Mouse (Mus musculus): ENCODE data around the gene Tinagl1. TPM values are rescaled to one million over a fixed set of nuclear protein-coding genes. Genes with fewer than 3 reads are reported as not detected.
A peak's percentile ranks its signal among the peaks of the same experiment; 100 is the strongest.

Tinagl1 gene
- polyA plus RNA-seq, 1 experiment = 134 TPM

- Histone ChIP-seq H3K4me1 (ENCODE audit: control insufficient read depth, insufficient read depth, low read length) (no peaks in the 10 kb centered on the region), H3K4me3 (replicated peaks; ENCODE audit: extremely low read depth, low read depth, low read length) (peak overlapping the region; percentile 31)
- WGBS = 10% methylated on average over 35 of the region's 35 CpGs
- peak; percentile 90 for DNase-seq
- TF ChIP-seq POLR2A (IDR thresholded peaks at IDR 0.05; ENCODE audit: borderline replicate concordance, extremely low read depth, low read depth, low read length) (no peak), CTCF (IDR thresholded peaks at IDR 0.05; ENCODE audit: insufficient read depth, low read length) (peak; percentile 97)
These were observed 24.1 kb upstream of the Tinagl1 start for GRCm38 (mm10) chr4:130198694-130199670.

DNA sequence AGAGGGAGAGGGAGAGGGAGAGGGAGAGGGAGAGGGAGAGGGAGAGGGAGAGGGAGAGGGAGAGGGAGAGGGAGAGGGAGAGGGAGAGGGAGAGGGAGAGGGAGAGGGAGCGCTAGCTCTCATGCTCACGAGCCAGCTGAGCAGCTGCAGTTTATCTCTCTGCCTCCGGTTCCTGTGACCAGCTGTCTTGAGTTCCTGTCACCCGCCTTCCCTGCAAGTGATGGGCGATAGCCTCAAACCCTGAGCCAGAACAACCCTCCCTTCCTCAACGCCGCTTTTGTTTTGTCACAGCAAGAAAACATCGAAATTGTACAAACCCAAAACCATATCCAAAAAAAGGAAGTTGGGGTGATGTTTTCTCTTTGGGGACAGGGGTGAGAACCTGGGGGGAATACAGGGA lies 21.6 kb upstream of the Tinagl1 start:
- H3K4me3 ChIP-seq (replicated peaks; ENCODE audit: extremely low read depth, low read depth, low read length) = no peak overlapping the region
- DNase-seq = no peak
- H3K4me1 ChIP-seq (ENCODE audit: control insufficient read depth, insufficient read depth, low read length) = no peaks in the 10 kb centered on the region
- 43% methylated on average over 8 of the region's 8 CpGs for WGBS
- TF ChIP-seq POLR2A (IDR thresholded peaks at IDR 0.05; ENCODE audit: borderline replicate concordance, extremely low read depth, low read depth, low read length) (no peak), CTCF (IDR thresholded peaks at IDR 0.05; ENCODE audit: insufficient read depth, low read length) (no peak)

- no peak for DNase-seq
- no peak overlapping the region for H3K4me3 ChIP-seq (replicated peaks; ENCODE audit: extremely low read depth, low read depth, low read length)
- H3K4me1 ChIP-seq (ENCODE audit: control insufficient read depth, insufficient read depth, low read length) = no peaks in the 10 kb centered on the region
- TF ChIP-seq POLR2A (IDR thresholded peaks at IDR 0.05; ENCODE audit: borderline replicate concordance, extremely low read depth, low read depth, low read length) = no peak
- TF ChIP-seq CTCF (IDR thresholded peaks at IDR 0.05; ENCODE audit: insufficient read depth, low read length) = no peak
- 64% methylated on average over 13 of the region's 13 CpGs for WGBS
These were observed 21.0 kb upstream of the Tinagl1 start for GRCm38 (mm10) chr4:130195924-130196323.

DNA sequence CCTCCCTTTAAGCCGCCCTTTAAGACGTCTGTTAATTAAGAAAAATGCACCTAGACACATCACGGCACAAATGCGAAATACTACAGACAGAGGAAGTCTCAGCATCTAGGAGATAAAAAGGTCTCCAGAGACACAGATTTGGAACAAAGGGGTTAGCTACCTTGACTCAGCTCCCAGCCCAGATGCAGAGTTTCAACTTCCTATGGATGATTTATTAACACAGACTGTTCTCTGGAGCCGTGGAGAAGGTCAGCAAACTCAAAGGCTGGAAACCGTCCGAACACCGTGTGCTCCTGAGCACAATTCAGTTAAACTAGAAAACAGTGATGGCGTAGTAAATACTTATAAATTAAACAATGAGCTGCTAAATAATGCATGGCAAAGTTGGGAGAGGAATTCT lies 17.3 kb upstream of the Tinagl1 start:
- no peak overlapping the region for H3K4me3 ChIP-seq (replicated peaks; ENCODE audit: extremely low read depth, low read depth, low read length)
- no peak for TF ChIP-seq POLR2A (IDR thresholded peaks at IDR 0.05; ENCODE audit: borderline replicate concordance, extremely low read depth, low read depth, low read length)
- TF ChIP-seq CTCF (IDR thresholded peaks at IDR 0.05; ENCODE audit: insufficient read depth, low read length) = no peak
- no peaks in the 10 kb centered on the region for H3K4me1 ChIP-seq (ENCODE audit: control insufficient read depth, insufficient read depth, low read length)
- DNase-seq = no peak
- 25% methylated on average over 9 of the region's 9 CpGs for WGBS

DNA sequence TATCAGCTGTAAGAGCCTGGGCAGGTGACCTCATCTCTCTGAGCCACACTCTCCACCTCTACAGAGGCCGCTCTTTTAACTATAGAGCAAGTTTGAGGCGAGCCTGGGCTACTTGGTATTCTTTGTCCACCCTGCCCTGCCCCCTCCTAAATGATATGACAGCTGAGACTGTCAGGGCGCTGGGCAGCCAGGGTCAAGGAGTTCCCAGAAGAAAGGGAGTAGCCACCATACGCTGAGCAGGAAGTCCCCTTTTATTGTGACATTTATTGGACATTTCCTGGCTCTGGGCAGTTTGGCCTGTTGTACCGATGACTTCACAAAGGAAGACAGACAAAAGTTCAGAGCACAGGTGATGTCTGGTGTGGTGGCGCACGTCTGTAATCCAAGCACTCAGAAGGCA lies 14.7 kb upstream of the Tinagl1 start:
- Histone ChIP-seq H3K4me1 (ENCODE audit: control insufficient read depth, insufficient read depth, low read length) (no peaks in the 10 kb centered on the region), H3K4me3 (replicated peaks; ENCODE audit: extremely low read depth, low read depth, low read length) (no peak overlapping the region)
- TF ChIP-seq POLR2A (IDR thresholded peaks at IDR 0.05; ENCODE audit: borderline replicate concordance, extremely low read depth, low read depth, low read length) (no peak), CTCF (IDR thresholded peaks at IDR 0.05; ENCODE audit: insufficient read depth, low read length) (no peak)
- DNase-seq = no peak
- 49% methylated on average over 7 of the region's 7 CpGs for WGBS

DNA sequence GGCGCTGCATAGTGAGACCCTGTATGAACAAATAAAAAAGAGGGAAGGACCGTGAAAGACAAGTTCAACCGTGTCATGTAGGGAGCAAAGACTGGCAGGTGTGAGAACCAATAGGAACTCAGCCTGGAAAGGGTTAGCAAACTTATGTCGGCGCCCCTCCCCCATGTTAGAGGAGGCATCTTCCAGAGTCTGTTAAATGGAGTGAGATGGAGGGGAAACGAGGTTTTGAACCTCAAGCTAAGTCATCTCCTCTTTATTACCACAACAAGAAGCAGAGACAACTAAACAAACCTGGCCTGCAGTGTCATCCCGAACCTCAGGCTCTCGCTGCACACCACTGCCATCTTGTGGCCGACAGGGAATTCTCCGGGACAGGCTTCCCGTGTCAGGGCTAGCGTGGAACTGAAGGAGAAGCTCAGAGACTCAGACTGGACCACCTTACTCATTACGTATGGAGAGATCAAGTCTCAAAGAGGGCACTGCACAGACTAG lies 13.9 kb upstream of the Tinagl1 start:
- H3K4me1 ChIP-seq (ENCODE audit: control insufficient read depth, insufficient read depth, low read length) = no peaks in the 10 kb centered on the region
- H3K4me3 ChIP-seq (replicated peaks; ENCODE audit: extremely low read depth, low read depth, low read length) = no peak overlapping the region
- 2% methylated on average over 13 of the region's 13 CpGs for WGBS
- no peak for TF ChIP-seq POLR2A (IDR thresholded peaks at IDR 0.05; ENCODE audit: borderline replicate concordance, extremely low read depth, low read depth, low read length)
- TF ChIP-seq CTCF (IDR thresholded peaks at IDR 0.05; ENCODE audit: insufficient read depth, low read length) = peak; percentile 98
- DNase-seq = peak; percentile 83

- no peak for TF ChIP-seq POLR2A (IDR thresholded peaks at IDR 0.05; ENCODE audit: borderline replicate concordance, extremely low read depth, low read depth, low read length)
- TF ChIP-seq CTCF (IDR thresholded peaks at IDR 0.05; ENCODE audit: insufficient read depth, low read length) = no peak
- Histone ChIP-seq H3K4me3 (replicated peaks; ENCODE audit: extremely low read depth, low read depth, low read length) (no peak overlapping the region), H3K4me1 (ENCODE audit: control insufficient read depth, insufficient read depth, low read length) (0 out of 2 replicates have a peak, but pooled peaks cover 2% of the 10 kb centered on the region)
- no peak for DNase-seq
- 35% methylated on average over 12 of the region's 12 CpGs for WGBS
These were observed 12.0 kb upstream of the Tinagl1 start for GRCm38 (mm10) chr4:130186891-130187290.

DNA sequence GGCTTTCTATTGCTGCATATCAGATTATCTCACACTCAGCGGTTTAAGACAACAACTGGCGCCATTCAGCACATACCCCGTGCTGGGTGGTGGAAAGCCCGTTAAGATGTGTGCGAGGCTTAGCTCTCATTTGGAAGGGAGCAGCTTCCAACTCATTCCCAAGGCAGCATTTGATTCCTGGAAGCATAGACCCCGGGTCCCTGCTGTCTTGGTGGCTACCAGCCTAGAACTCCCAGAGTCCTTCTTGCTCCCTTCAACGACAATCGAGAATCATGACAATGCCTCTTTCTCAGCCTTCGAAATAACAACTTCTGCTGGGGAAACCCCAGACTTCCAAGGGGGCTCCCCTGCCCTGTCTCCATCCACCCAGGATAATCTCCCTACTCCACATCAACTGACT lies 11.5 kb upstream of the Tinagl1 start:
- 71% methylated on average over 9 of the region's 9 CpGs for WGBS
- no peak for TF ChIP-seq POLR2A (IDR thresholded peaks at IDR 0.05; ENCODE audit: borderline replicate concordance, extremely low read depth, low read depth, low read length)
- TF ChIP-seq CTCF (IDR thresholded peaks at IDR 0.05; ENCODE audit: insufficient read depth, low read length) = no peak

GRCm38 (mm10) chr4:130183879-130184278 lies 9.0 kb upstream of the Tinagl1 start:
- TF ChIP-seq CTCF (IDR thresholded peaks at IDR 0.05; ENCODE audit: insufficient read depth, low read length) (no peak), POLR2A (IDR thresholded peaks at IDR 0.05; ENCODE audit: borderline replicate concordance, extremely low read depth, low read depth, low read length) (no peak)
- no peak for DNase-seq
- Histone ChIP-seq H3K4me1 (ENCODE audit: control insufficient read depth, insufficient read depth, low read length) (0 out of 2 replicates have a peak, but pooled peaks cover 2% of the 10 kb centered on the region), H3K4me3 (replicated peaks; ENCODE audit: extremely low read depth, low read depth, low read length) (no peak overlapping the region)
- WGBS = 71% methylated on average over 5 of the region's 5 CpGs

More for the DNA sequence above, 11.5 kb upstream of the Tinagl1 start:
- H3K4me1 ChIP-seq (ENCODE audit: control insufficient read depth, insufficient read depth, low read length) = 0 out of 2 replicates have a peak, but pooled peaks cover 2% of the 10 kb centered on the region
- no peak overlapping the region for H3K4me3 ChIP-seq (replicated peaks; ENCODE audit: extremely low read depth, low read depth, low read length)
- DNase-seq = no peak

All from lung, adult 2 months (tissue).